Mouse (Mus musculus) gastrocnemius, adult 8-10 months (tissue): Measurements from ENCODE around the gene Scgb2b19. TPM values are rescaled to one million over a fixed set of nuclear protein-coding genes. Genes with fewer than 3 reads are reported as not detected.
"Not testable (repeated sequence)": the region's sequence is repeated elsewhere in the genome, so short reads cannot be mapped to it uniquely, and the experiment has no call there.

Source experiments
- DNase-seq, 2 experiments: peaks; one replicate each; pipeline ENCODE4 v3.0.0; 2022; ENCODE audit warnings: low spot score in 2 of 2
- total RNA-seq, 4 experiments: library from RNA; stranded (reverse); gene quantifications; 2 replicates each; pipeline ENCODE4 v1.2.4; 2022

The Scgb2b19 gene
- not detected for total RNA-seq

DNA sequence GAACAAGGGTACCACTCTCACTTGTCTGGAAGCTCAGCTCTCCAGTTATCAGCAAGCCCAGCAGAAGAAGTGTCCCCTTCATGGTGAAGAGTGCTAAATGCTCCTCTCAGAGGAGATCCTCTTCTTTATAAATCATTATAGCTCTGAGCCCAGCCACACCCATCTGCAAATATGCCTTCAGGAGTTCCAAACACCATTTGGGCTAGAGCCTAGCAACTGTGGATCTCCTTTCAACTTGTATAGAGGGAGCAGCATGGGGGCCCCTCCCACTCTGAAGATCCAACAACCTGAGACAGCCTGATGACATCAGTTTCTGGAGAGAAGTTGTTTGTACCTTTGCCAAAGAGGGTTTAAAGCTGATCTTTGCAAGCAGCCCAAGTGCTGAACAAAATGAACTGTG, at the start of gene Scgb2b19:
Gene Scgb2b19 (minus strand): TSS at position 101 of the 400 bp plus-strand sequence.
- not testable (repeated sequence) for DNase-seq

DNA sequence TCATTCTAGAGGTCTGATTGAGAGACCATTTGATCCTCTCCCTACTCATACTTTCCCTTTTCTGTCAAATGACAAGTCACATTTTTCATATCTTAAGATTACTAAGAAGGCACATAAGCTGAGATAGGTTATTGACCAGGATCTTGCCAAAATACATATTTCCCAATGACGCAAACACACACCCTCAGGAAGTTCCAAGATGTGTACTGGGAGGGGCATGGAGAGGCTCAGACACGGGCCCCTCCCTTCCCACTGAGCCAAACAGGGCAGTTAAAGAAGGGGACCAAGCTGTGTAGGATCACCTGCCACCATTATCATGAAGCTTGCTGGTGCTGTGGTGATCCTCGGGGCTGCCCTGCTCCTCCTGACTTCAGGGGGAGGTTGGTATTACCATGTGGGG, 6.9 kb upstream of the Scgb2b19 start, which contains the start of gene Scgb1b19:
Gene Scgb1b19 (plus strand): TSS at position 301 of the 400 bp plus-strand sequence.
- DNase-seq: not testable (repeated sequence)

Other genes starting within 250 kb of the Scgb2b19 start
- gene Scgb2b17, start 223.8 kb downstream of the Scgb2b19 start, total RNA-seq: not detected
- not detected for gene Scgb1b17, start 216.9 kb downstream of the Scgb2b19 start, total RNA-seq
- not detected for gene Scgb2b18, start 106.5 kb downstream of the Scgb2b19 start, total RNA-seq
- not detected for gene Scgb1b18, start 94.8 kb downstream of the Scgb2b19 start, total RNA-seq
- not detected for gene Scgb1b19, start 7.0 kb upstream of the Scgb2b19 start, total RNA-seq
- not detected for gene Scgb2b20, start 86.0 kb upstream of the Scgb2b19 start, total RNA-seq
- not detected for gene Scgb1b20, start 92.9 kb upstream of the Scgb2b19 start, total RNA-seq
- not detected for gene Scgb2b21, start 240.1 kb upstream of the Scgb2b19 start, total RNA-seq